Mouse (Mus musculus) naive thymus-derived CD4-positive, alpha-beta T cell, adult 2 months (primary cell): Measurements from ENCODE around the gene Gm9817.
A peak's percentile ranks its signal among the peaks of the same experiment; 100 is the strongest.

Experiments used
- DNase-seq: peaks from one replicate; pipeline ENCODE4 v3.0.0-alpha.2; 2011; ENCODE audit warnings: low read depth

The Gm9817 gene

GRCm38 (mm10) chr13:45092816-45093215 is 14.3 kb downstream of the Gm9817 start:
- DNase-seq = no peak

- no peak for DNase-seq
These were observed 16.5 kb downstream of the Gm9817 start for GRCm38 (mm10) chr13:45095028-45095427.

GRCm38 (mm10) chr13:45099582-45100229 is 21.2 kb downstream of the Gm9817 start:
- DNase-seq = no peak

GRCm38 (mm10) chr13:45106480-45106879 is 28.0 kb downstream of the Gm9817 start:
- DNase-seq = no peak

GRCm38 (mm10) chr13:45108851-45109390 is 30.4 kb downstream of the Gm9817 start:
- peak; percentile 9 for DNase-seq

- no peak for DNase-seq
These were observed 39.9 kb downstream of the Gm9817 start for GRCm38 (mm10) chr13:45118375-45118774.

GRCm38 (mm10) chr13:45118822-45119221 is 40.3 kb downstream of the Gm9817 start:
- DNase-seq = no peak
